Mouse (Mus musculus) neutrophil, adult 5-6 weeks (primary cell): Measurements from ENCODE around the gene Prkd2. TPM values are rescaled to one million over a fixed set of nuclear protein-coding genes. Genes with fewer than 3 reads are reported as not detected.

Experiments
- ATAC-seq: fragments of 151-379, 151-347 bp; 2 replicates; pipeline ENCODE4 v1.8.0; 2017; ENCODE audit warnings: mild to moderate bottlenecking, moderate TSS enrichment; ENCODE audit not compliant: insufficient number of reproducible peaks, poor library complexity, low FRiP score, severe bottlenecking; ENCODE audit errors: extremely low read depth
- total RNA-seq: library from RNA; stranded (forward); fragments of 200-1000 nt; gene quantifications from 2 replicates; pipeline ENCODE4 v1.2.3, GENCODE M21; 2017

Prkd2 gene
- total RNA-seq, 1 experiment from 2014 or later, result 122 TPM

GRCm38 (mm10) chr7:16909909-16910308, 67.2 kb downstream of the Prkd2 start:
- peak; percentile 51; the same call in 1 of the 2 replicates for ATAC-seq

DNA sequence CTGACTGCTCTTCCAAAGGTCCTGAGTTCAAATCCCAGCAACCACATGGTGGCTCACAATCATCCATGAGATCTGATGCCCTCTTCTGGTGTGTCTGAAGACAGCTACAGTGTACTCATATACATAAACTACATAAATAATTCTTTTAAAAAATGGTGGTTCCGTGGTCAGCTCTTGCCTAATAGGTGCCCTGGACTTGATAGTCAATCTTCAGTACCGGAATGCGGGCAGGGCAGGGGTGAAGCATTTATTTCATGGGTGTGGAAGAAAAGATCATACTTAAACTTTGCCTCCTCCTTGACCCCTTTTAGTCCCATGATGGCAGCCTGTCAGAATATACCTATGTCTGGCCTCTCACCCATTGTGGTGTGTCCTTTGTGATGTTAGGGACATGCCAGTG, 69.2 kb downstream of the Prkd2 start:
- ATAC-seq, result no peak

DNA sequence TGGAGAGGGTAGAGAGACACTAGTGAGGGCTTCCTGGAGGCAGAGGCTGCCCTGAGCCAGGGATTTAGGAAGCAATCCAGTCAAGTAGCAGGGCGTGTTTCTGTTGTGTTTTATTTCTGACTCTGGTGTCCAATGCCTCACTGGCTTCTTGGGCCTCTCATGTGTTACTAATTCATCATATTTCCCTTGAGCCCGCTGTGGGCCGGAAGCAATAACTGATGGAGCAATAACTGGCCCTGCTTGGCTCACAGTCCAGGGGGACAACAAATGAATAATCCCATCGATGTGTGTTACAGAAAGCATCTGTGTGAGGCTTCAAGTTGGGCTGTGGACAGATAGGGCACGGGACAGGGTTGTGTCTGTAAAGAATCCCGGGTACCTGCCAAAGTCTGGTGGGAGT, 69.7 kb downstream of the Prkd2 start:
- no peak for ATAC-seq

GRCm38 (mm10) chr7:16913806-16914452, 71.2 kb downstream of the Prkd2 start:
- peak; percentile 76 for ATAC-seq

- ATAC-seq, result no peak
Observed at GRCm38 (mm10) chr7:16914453-16915343, 72.0 kb downstream of the Prkd2 start.

- no peak for ATAC-seq
Observed at GRCm38 (mm10) chr7:16915461-16916340, 73.0 kb downstream of the Prkd2 start.

- no peak for ATAC-seq
Observed at GRCm38 (mm10) chr7:16916342-16917265, 73.9 kb downstream of the Prkd2 start.

GRCm38 (mm10) chr7:16917447-16917846, 74.7 kb downstream of the Prkd2 start:
- ATAC-seq, result no peak

DNA sequence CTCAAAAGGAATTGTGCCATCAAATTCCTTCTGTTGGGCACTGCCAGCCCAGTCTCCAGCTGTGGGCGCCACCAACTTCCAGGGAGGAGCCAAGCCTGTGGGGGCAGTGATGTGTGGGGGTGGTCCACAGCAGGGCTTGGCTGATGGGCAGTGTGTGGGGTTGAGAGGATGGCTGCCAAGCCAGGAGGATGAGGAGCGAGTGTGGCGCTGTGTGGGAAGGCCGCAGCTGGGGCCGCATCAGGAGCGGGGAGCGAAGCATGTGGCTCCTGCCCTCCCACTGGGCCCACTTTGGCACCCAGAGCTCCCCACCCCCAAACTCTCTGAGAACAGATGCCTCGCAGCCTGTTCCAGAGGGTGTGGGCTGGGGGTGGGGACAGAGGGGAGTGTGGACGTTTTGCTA, 75.3 kb downstream of the Prkd2 start:
- ATAC-seq, result no peak

GRCm38 (mm10) chr7:16918670-16919069, 76.0 kb downstream of the Prkd2 start:
- ATAC-seq, result no peak

DNA sequence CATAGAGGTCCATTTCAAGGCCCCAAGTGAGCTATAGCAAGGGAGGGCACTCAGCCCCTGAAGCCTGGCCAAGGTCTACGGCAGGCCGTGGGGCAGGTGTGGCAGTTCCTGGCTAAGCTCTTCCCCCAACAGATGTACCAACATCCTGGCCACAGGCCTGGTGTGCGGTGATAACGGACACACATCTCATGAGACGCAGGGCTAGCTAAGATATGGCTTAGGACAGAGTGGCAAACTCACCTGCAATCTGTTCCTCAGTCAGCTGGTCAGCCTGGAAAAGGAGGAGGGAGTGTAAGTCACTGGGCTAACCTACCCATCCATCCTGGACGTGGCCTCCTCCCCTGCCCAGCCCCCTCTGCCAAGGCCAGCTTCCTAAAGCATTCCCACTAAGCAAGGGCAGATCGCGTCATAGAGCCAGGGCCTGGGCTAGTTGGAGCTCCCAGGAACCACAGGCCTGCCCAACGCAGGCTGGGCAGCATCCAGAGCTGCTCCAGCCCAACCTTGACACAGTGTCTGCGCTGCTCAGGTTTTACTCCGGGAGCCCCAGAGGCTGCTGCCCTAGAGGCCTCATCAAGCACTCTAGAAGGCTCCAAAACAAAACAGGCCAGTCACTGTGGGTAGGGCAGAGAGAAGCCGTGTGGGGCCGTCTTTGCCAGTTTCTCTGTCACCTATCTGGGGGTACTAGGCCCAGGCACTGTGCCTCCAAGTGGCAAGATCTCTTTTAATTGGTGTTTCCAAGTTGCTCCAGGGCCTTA, 76.9 kb downstream of the Prkd2 start:
- no peak for ATAC-seq

Other genes starting within 250 kb of the Prkd2 start
- gene Arhgap35, start 227.9 kb upstream of the Prkd2 start, total RNA-seq, result 9.0 and 10.9 TPM in 2 replicates
- not detected in 2 replicates for gene Ceacam15, start 167.2 kb upstream of the Prkd2 start, total RNA-seq
- not detected in 2 replicates for gene Ceacam9, start 121.0 kb upstream of the Prkd2 start, total RNA-seq
- 40.2 and 47.9 TPM in 2 replicates for gene Ap2s1, start 104.5 kb upstream of the Prkd2 start, total RNA-seq
- 119 and 128 TPM in 2 replicates for gene Slc1a5, start 61.6 kb upstream of the Prkd2 start, total RNA-seq
- 105 and 107 TPM in 2 replicates for gene Strn4, start 27.0 kb upstream of the Prkd2 start, total RNA-seq
- 14.2 and 14.3 TPM in 2 replicates for gene Fkrp, start 26.2 kb upstream of the Prkd2 start, total RNA-seq
- 0.12 TPM in 1 of 2 replicates, not detected in the other for gene Dact3, start 32.4 kb downstream of the Prkd2 start, total RNA-seq
- not detected in 2 replicates for gene Gng8, start 48.9 kb downstream of the Prkd2 start, total RNA-seq
- gene Ptgir, start 63.6 kb downstream of the Prkd2 start, total RNA-seq, result 1.7 and 2.8 TPM in 2 replicates
- gene Calm3, start 81.2 kb downstream of the Prkd2 start, total RNA-seq, result 230 and 273 TPM in 2 replicates
- gene Pnmal2, start 101.8 kb downstream of the Prkd2 start, total RNA-seq, result not detected in 2 replicates
- 0.12 TPM in 1 of 2 replicates, not detected in the other for gene Pnmal1, start 116.8 kb downstream of the Prkd2 start, total RNA-seq
- gene Gm42372, start 140.2 kb downstream of the Prkd2 start, total RNA-seq, result 0.35 and 0.49 TPM in 2 replicates
- not detected in 2 replicates for gene Ccdc8, start 149.8 kb downstream of the Prkd2 start, total RNA-seq
- 50.3 and 54.0 TPM in 2 replicates for gene Ppp5c, start 185.0 kb downstream of the Prkd2 start, total RNA-seq
- gene Hif3a, start 219.5 kb downstream of the Prkd2 start, total RNA-seq, result not detected in 2 replicates
- gene Psg16, start 231.1 kb downstream of the Prkd2 start, total RNA-seq, result 0.35 and 0.74 TPM in 2 replicates